Mouse (Mus musculus) lung, postnatal 0 days (tissue): Measurements from ENCODE around the gene Scml4. TPM values are rescaled to one million over a fixed set of nuclear protein-coding genes. Genes with fewer than 3 reads are reported as not detected.

Experiments used
- ATAC-seq: fragments of 200-750 bp; cut with Nextera tagmentation; 2 replicates; pipeline ENCODE4 v1.8.0; 2017; ENCODE audit warnings: moderate library complexity
- DNase-seq: peaks from one replicate; pipeline ENCODE4 v3.0.0-alpha.2; 2016; ENCODE audit warnings: low spot score
- H3K27ac ChIP-seq: fragments of 300-500 bp; sonication (generic); 2 replicates; pipeline ENCODE4 v1.5.1; 2014; ENCODE audit warnings: antibody characterized with exemption, mild to moderate bottlenecking, low read length, mixed read lengths
- H3K27me3 ChIP-seq: fragments of 300-500 bp; sonication (generic); replicated peaks from 2 replicates; pipeline ENCODE4 v1.6.1; 2014; ENCODE audit warnings: low read length, mixed read lengths; ENCODE audit not compliant: insufficient read depth
- H3K36me3 ChIP-seq: fragments of 300-500 bp; sonication (generic); 2 replicates; pipeline ENCODE4 v1.6.1; 2014; ENCODE audit warnings: low read length, mixed read lengths; ENCODE audit not compliant: insufficient read depth
- H3K4me1 ChIP-seq: fragments of 300-500 bp; sonication (generic); 2 replicates; pipeline ENCODE4 v1.6.1; 2014; ENCODE audit warnings: antibody characterized with exemption, low read depth, low read length, mixed read lengths; ENCODE audit not compliant: insufficient read depth
- H3K4me2 ChIP-seq: fragments of 300-500 bp; sonication (generic); replicated peaks from 2 replicates; pipeline ENCODE4 v1.6.1; 2014; ENCODE audit warnings: low read depth, mild to moderate bottlenecking, low read length, moderate library complexity, mixed read lengths
- H3K4me3 ChIP-seq: fragments of 300-500 bp; sonication (generic); 2 replicates; pipeline ENCODE4 v1.5.1; 2014; ENCODE audit warnings: low read depth, low read length
- H3K9ac ChIP-seq: fragments of 300-500 bp; sonication (generic); replicated peaks from 2 replicates; pipeline ENCODE4 v1.6.1; 2014; ENCODE audit warnings: low read depth, mild to moderate bottlenecking
- H3K9me3 ChIP-seq: fragments of 300-500 bp; sonication (generic); 2 replicates; pipeline ENCODE4 v1.6.1; 2016; ENCODE audit warnings: low read length, mixed read lengths
- CTCF ChIP-seq: IDR thresholded peaks from 2 replicates; pipeline ENCODE4 v1.5.1; 2016; ENCODE audit warnings: antibody characterized with exemption, mild to moderate bottlenecking
- EP300 ChIP-seq: IDR thresholded peaks from 2 replicates; pipeline ENCODE4 v1.6.1; 2016; ENCODE audit warnings: antibody characterized with exemption, mild to moderate bottlenecking, control low read depth
- WGBS: fragments of 180-500 bp; shearing (Covaris S2); extraction: QIAGEN DNeasy Blood & Tissue Kit; methylation state at CpG from one replicate; pipeline ENCODE4 v1.1.7; 2014; 5-methylcytosine and 5-hydroxymethylcytosine counted together
- polyA plus RNA-seq: library from polyadenylated mRNA; unstranded; fragments of >200 nt; fragmentation: Nextera tagmentation; extraction: Ambion mirVana; gene quantifications from 2 replicates; pipeline ENCODE4 v1.2.1, GENCODE M21; 2015

Scml4 gene
- polyA plus RNA-seq, 1 experiment from 2014 or later, result 0.13 TPM

- WGBS, result 89% methylated on average over 3 of the region's 3 CpGs
- Histone ChIP-seq H3K9ac (no peak overlapping the region), H3K4me3 (no peak overlapping the region), H3K36me3 (no peaks in the 10 kb centered on the region), H3K4me1 (no peaks in the 10 kb centered on the region), H3K4me2 (no peak overlapping the region), H3K27ac (no peak overlapping the region), H3K27me3 (no peaks in the 10 kb centered on the region), H3K9me3 (no peaks in the 10 kb centered on the region)
- DNase-seq (no peak), ATAC-seq (no peak)
- TF ChIP-seq CTCF (peak; percentile 53), EP300 (no peak)
Measured at GRCm38 (mm10) chr10:42942300-42942699, 82.1 kb downstream of the Scml4 start.

GRCm38 (mm10) chr10:42945316-42945715, 85.1 kb downstream of the Scml4 start:
- Histone ChIP-seq H3K9me3 (no peaks in the 10 kb centered on the region), H3K4me1 (no peaks in the 10 kb centered on the region), H3K36me3 (no peaks in the 10 kb centered on the region), H3K4me3 (no peak overlapping the region), H3K27me3 (peaks cover 4% of the 10 kb centered on the region; the same call in 1 of the 2 replicates), H3K27ac (no peak overlapping the region), H3K4me2 (no peak overlapping the region), H3K9ac (no peak overlapping the region)
- ATAC-seq, result no peak
- no peak for DNase-seq
- TF ChIP-seq EP300 (no peak), CTCF (no peak)
- 62% methylated on average over 4 of the region's 4 CpGs for WGBS

GRCm38 (mm10) chr10:42947336-42947735, 87.2 kb downstream of the Scml4 start:
- no peaks in the 10 kb centered on the region for H3K4me1 ChIP-seq
- peaks cover 4% of the 10 kb centered on the region; the same call in 1 of the 2 replicates for H3K27me3 ChIP-seq
- no peak overlapping the region for H3K27ac ChIP-seq
- TF ChIP-seq EP300 (no peak), CTCF (no peak)
- no peak for DNase-seq
- no peak overlapping the region for H3K4me3 ChIP-seq
- no peak overlapping the region for H3K9ac ChIP-seq
- H3K4me2 ChIP-seq, result no peak overlapping the region
- 84% methylated on average over 5 of the region's 5 CpGs for WGBS
- no peaks in the 10 kb centered on the region for H3K36me3 ChIP-seq
- no peak for ATAC-seq
- no peaks in the 10 kb centered on the region for H3K9me3 ChIP-seq

GRCm38 (mm10) chr10:42950252-42950751, 90.1 kb downstream of the Scml4 start:
- Histone ChIP-seq H3K4me1 (no peaks in the 10 kb centered on the region), H3K27ac (no peak overlapping the region), H3K9me3 (no peaks in the 10 kb centered on the region), H3K4me2 (peak overlapping the region; percentile 38), H3K9ac (no peak overlapping the region), H3K4me3 (no peak overlapping the region), H3K27me3 (peaks cover 4% of the 10 kb centered on the region; the same call in 1 of the 2 replicates), H3K36me3 (no peaks in the 10 kb centered on the region)
- under 1% methylated on average over 7 of the region's 8 CpGs for WGBS
- DNase-seq (peak; percentile 21), ATAC-seq (peak; percentile 86)
- TF ChIP-seq EP300 (no peak), CTCF (no peak)

- H3K27ac ChIP-seq, result no peak overlapping the region
- no peaks in the 10 kb centered on the region for H3K36me3 ChIP-seq
- H3K4me1 ChIP-seq, result no peaks in the 10 kb centered on the region
- peaks cover 4% of the 10 kb centered on the region; the same call in 1 of the 2 replicates for H3K27me3 ChIP-seq
- no peak overlapping the region for H3K4me3 ChIP-seq
- no peak overlapping the region for H3K9ac ChIP-seq
- H3K4me2 ChIP-seq, result no peak overlapping the region
- ATAC-seq (0 out of 2 replicates have a peak, but pooled peaks have one; percentile 57), DNase-seq (no peak)
- TF ChIP-seq CTCF (no peak), EP300 (no peak)
- WGBS, result 42% methylated on average over 20 of the region's 20 CpGs
- no peaks in the 10 kb centered on the region for H3K9me3 ChIP-seq
Measured at GRCm38 (mm10) chr10:42951078-42952045, 91.2 kb downstream of the Scml4 start.

- TF ChIP-seq CTCF, result no peak
- TF ChIP-seq EP300, result no peak
Measured at GRCm38 (mm10) chr10:42952046-42952420, 91.9 kb downstream of the Scml4 start.

More at GRCm38 (mm10) chr10:42952046-42952420, 91.9 kb downstream of the Scml4 start:
- no peak for DNase-seq
- Histone ChIP-seq H3K9me3 (no peaks in the 10 kb centered on the region), H3K27me3 (peaks cover 4% of the 10 kb centered on the region; the same call in 1 of the 2 replicates), H3K36me3 (no peaks in the 10 kb centered on the region), H3K9ac (no peak overlapping the region), H3K4me1 (no peaks in the 10 kb centered on the region), H3K4me3 (no peak overlapping the region), H3K4me2 (no peak overlapping the region), H3K27ac (no peak overlapping the region)
- ATAC-seq, result peak; percentile 31; the same call in 1 of the 2 replicates
- WGBS, result 26% methylated on average over 9 of the region's 9 CpGs
